Mouse (Mus musculus) kidney, postnatal 0 days (tissue): ENCODE results near the gene Cdr2. TPM values are rescaled to one million over a fixed set of nuclear protein-coding genes. Genes with fewer than 3 reads are reported as not detected.

ENCODE experiments used
- ATAC-seq: fragments of 200-750 bp; cut with Nextera tagmentation; replicated peaks from 2 replicates; pipeline ENCODE4 v1.8.0; 2017; ENCODE audit warnings: low read depth, moderate number of reproducible peaks, moderate TSS enrichment, moderate library complexity; ENCODE audit not compliant: low FRiP score
- DNase-seq: peaks from one replicate; pipeline ENCODE4 v3.0.0-alpha.2; 2016; ENCODE audit warnings: low spot score
- H3K27ac ChIP-seq: fragments of 300-500 bp; sonication (generic); 2 replicates; pipeline ENCODE4 v1.5.1; 2014; ENCODE audit warnings: mild to moderate bottlenecking
- H3K27me3 ChIP-seq: fragments of 300-500 bp; sonication (generic); 2 replicates; pipeline ENCODE4 v1.6.1; 2014; ENCODE audit warnings: low read length, mixed read lengths; ENCODE audit not compliant: insufficient read depth
- H3K36me3 ChIP-seq: fragments of 300-500 bp; sonication (generic); 2 replicates; pipeline ENCODE4 v1.6.1; 2014; ENCODE audit warnings: low read length, mixed read lengths; ENCODE audit not compliant: insufficient read depth
- H3K4me1 ChIP-seq: fragments of 300-500 bp; sonication (generic); replicated peaks from 2 replicates; pipeline ENCODE4 v1.6.1; 2014; ENCODE audit warnings: antibody characterized with exemption, low read length, mixed read lengths; ENCODE audit not compliant: insufficient read depth
- H3K4me2 ChIP-seq: fragments of 300-500 bp; sonication (generic); 2 replicates; pipeline ENCODE4 v1.6.1; 2014; ENCODE audit warnings: mild to moderate bottlenecking, low read length, moderate library complexity, mixed read lengths
- H3K4me3 ChIP-seq: fragments of 300-500 bp; sonication (generic); replicated peaks from 2 replicates; pipeline ENCODE4 v1.5.1; 2014; ENCODE audit warnings: low read depth, low read length
- H3K9ac ChIP-seq: fragments of 300-500 bp; sonication (generic); 2 replicates; pipeline ENCODE4 v1.6.1; 2014; ENCODE audit warnings: low read depth, low read length
- H3K9me3 ChIP-seq: fragments of 300-500 bp; sonication (generic); replicated peaks from 2 replicates; pipeline ENCODE4 v1.6.1; 2016; ENCODE audit warnings: low read length, inconsistent platforms, mixed read lengths
- CTCF ChIP-seq: IDR thresholded peaks from 2 replicates; pipeline ENCODE4 v1.5.1; 2016; ENCODE audit warnings: antibody characterized with exemption, low read depth, mild to moderate bottlenecking, moderate library complexity
- WGBS: fragments of 180-500 bp; shearing (Covaris S2); extraction: QIAGEN DNeasy Blood & Tissue Kit; methylation state at CpG from one replicate; pipeline ENCODE4 v1.1.7; 2014; 5-methylcytosine and 5-hydroxymethylcytosine counted together
- polyA plus RNA-seq: library from polyadenylated mRNA; unstranded; fragments of >200 nt; fragmentation: Nextera tagmentation; extraction: Ambion mirVana; gene quantifications from 2 replicates; pipeline ENCODE4 v1.2.1, GENCODE M21; 2015

Gene Cdr2
- polyA plus RNA-seq, 1 experiment from 2014 or later, result 9.7 TPM

GRCm38 (mm10) chr7:120936522-120936921, 45.6 kb downstream of the Cdr2 start:
- TF ChIP-seq CTCF, result no peak
- peaks cover 61% of the 10 kb centered on the region for H3K36me3 ChIP-seq
- DNase-seq (no peak), ATAC-seq (no peak)
- WGBS, result 86% methylated on average over 4 of the region's 4 CpGs
- H3K9me3 ChIP-seq, result no peaks in the 10 kb centered on the region
- H3K4me3 ChIP-seq, result no peak overlapping the region
- no peak overlapping the region for H3K9ac ChIP-seq
- H3K27ac ChIP-seq, result no peak overlapping the region
- no peaks in the 10 kb centered on the region for H3K4me1 ChIP-seq
- H3K4me2 ChIP-seq, result no peak overlapping the region
- no peaks in the 10 kb centered on the region for H3K27me3 ChIP-seq

GRCm38 (mm10) chr7:120934716-120935115, 47.4 kb downstream of the Cdr2 start:
- WGBS, result 39% methylated on average over 5 of the region's 5 CpGs
- TF ChIP-seq CTCF, result peak; percentile 89
- H3K27ac ChIP-seq, result no peak overlapping the region
- no peak overlapping the region for H3K4me3 ChIP-seq
- no peaks in the 10 kb centered on the region for H3K9me3 ChIP-seq
- peak; percentile 88 for DNase-seq
- no peaks in the 10 kb centered on the region for H3K4me1 ChIP-seq
- no peaks in the 10 kb centered on the region for H3K27me3 ChIP-seq
- H3K36me3 ChIP-seq, result peaks cover 68% of the 10 kb centered on the region
- no peak overlapping the region for H3K4me2 ChIP-seq
- peak; percentile 74; the same call in 1 of the 2 replicates for ATAC-seq
- H3K9ac ChIP-seq, result no peak overlapping the region

- 85% methylated on average over 4 of the region's 5 CpGs for WGBS
- no peaks in the 10 kb centered on the region for H3K4me1 ChIP-seq
- H3K4me2 ChIP-seq, result no peak overlapping the region
- DNase-seq (no peak), ATAC-seq (no peak)
- H3K27me3 ChIP-seq, result no peaks in the 10 kb centered on the region
- no peak for TF ChIP-seq CTCF
- H3K27ac ChIP-seq, result no peak overlapping the region
- no peak overlapping the region for H3K4me3 ChIP-seq
- no peaks in the 10 kb centered on the region for H3K9me3 ChIP-seq
- no peak overlapping the region for H3K9ac ChIP-seq
- H3K36me3 ChIP-seq, result peaks cover 67% of the 10 kb centered on the region
Measured at GRCm38 (mm10) chr7:120933680-120934195, 48.4 kb downstream of the Cdr2 start.

- 86% methylated on average over 7 of the region's 7 CpGs for WGBS
- ATAC-seq, result no peak
- no peak for TF ChIP-seq CTCF
- Histone ChIP-seq H3K27ac (no peak overlapping the region), H3K4me1 (no peaks in the 10 kb centered on the region), H3K4me2 (no peak overlapping the region), H3K36me3 (peaks cover 67% of the 10 kb centered on the region), H3K9ac (no peak overlapping the region), H3K27me3 (no peaks in the 10 kb centered on the region), H3K9me3 (no peaks in the 10 kb centered on the region), H3K4me3 (no peak overlapping the region)
- DNase-seq, result no peak
Measured at GRCm38 (mm10) chr7:120933110-120933509, 49.0 kb downstream of the Cdr2 start.

GRCm38 (mm10) chr7:120918526-120918962, 63.6 kb downstream of the Cdr2 start:
- Histone ChIP-seq H3K4me1 (no peaks in the 10 kb centered on the region), H3K9ac (peak overlapping the region; percentile 91), H3K4me2 (peak overlapping the region; percentile 87), H3K27me3 (no peaks in the 10 kb centered on the region), H3K9me3 (no peaks in the 10 kb centered on the region), H3K27ac (peak overlapping the region; percentile 89; the same call in 1 of the 2 replicates), H3K36me3 (no peaks in the 10 kb centered on the region), H3K4me3 (peak overlapping the region; percentile 88)
- WGBS, result 5% methylated on average over 10 of the region's 10 CpGs
- ATAC-seq (peak; percentile 19; the same call in 1 of the 2 replicates), DNase-seq (peak; percentile 77)
- no peak for TF ChIP-seq CTCF

GRCm38 (mm10) chr7:120917592-120918461, 64.3 kb downstream of the Cdr2 start, which contains the start of gene Polr3e:
Gene Polr3e (plus strand): TSS chr7:120917744.
- WGBS, result under 1% methylated on average over 86 of the region's 102 CpGs

More at GRCm38 (mm10) chr7:120917592-120918461, 64.3 kb downstream of the Cdr2 start, which contains the start of gene Polr3e:
- Histone ChIP-seq H3K9ac (peak within 1 kb of the TSS; percentile 91), H3K27ac (peak within 1 kb of the TSS; percentile 89), H3K9me3 (no peaks in the 10 kb centered on the region), H3K4me2 (peak within 1 kb of the TSS; percentile 87), H3K27me3 (no peaks in the 10 kb centered on the region), H3K36me3 (no peaks in the 10 kb centered on the region), H3K4me1 (no peaks in the 10 kb centered on the region), H3K4me3 (peak within 1 kb of the TSS; percentile 88)
- peak; percentile 94 for ATAC-seq
- TF ChIP-seq CTCF, result peak; percentile 94
- peak; percentile 97 for DNase-seq
